23 mouse cellular contexts compared by ENCODE assay signal in genomic region chr5:125727436-125727835, GRCm38 (mm10).
DNase-seq lines count a peak whose midpoint lies in the region; ATAC-seq and TF ChIP-seq lines count a peak whose summit lies in the region.
"Had no signal": no experiment of that assay in that cellular context is flagged by ENCODE, and none has a peak within 500 bp of the region (broad histone marks: within the 10 kb centered on the region; RNA-seq: fewer than 3 reads in every experiment).

No protein-coding gene starts in this region.

- H3K9me3 ChIP-seq in forebrain, postnatal 0 days (ENCODE audit: low read length) = no peaks in the 10 kb centered on the region
- H3K9me3 ChIP-seq in forebrain, embryonic 15.5 days = no peaks in the 10 kb centered on the region
- H3K9me3 ChIP-seq in midbrain, postnatal 0 days (ENCODE audit: low read length) = no peaks in the 10 kb centered on the region
- no peaks in the 10 kb centered on the region for H3K9me3 ChIP-seq in midbrain, embryonic 11.5 days (ENCODE audit: control insufficient read depth, low read length)
- H3K9me3 ChIP-seq: embryonic facial prominence, embryonic 15.5 days; hindbrain, embryonic 15.5 days had no signal

- no peak for DNase-seq in forebrain, postnatal 0 days
- DNase-seq in midbrain, postnatal 0 days (ENCODE audit: low spot score) = no peak
- DNase-seq in midbrain, embryonic 11.5 days (ENCODE audit: low spot score, missing footprints) = no peak
- no peak for DNase-seq in brain, embryonic 14.5 days (ENCODE audit: low read depth)
- DNase-seq in testis, postnatal 14 days (ENCODE audit: low spot score) = peak; percentile 34
- no peak for DNase-seq in frontal cortex, postnatal 25 days (ENCODE audit: low spot score in 2 of 2)
- no peak for DNase-seq in c-Kit-positive CD71-positive TER-119-positive erythroid progenitor cells, embryonic 14.5 days (ENCODE audit: low spot score)
- DNase-seq: adrenal gland, postnatal 10 days; B cell, adult 2 months; cerebellum, adult 18-20 months; cerebellum, adult 9-11 months; cerebellum, postnatal 36 days; embryo, embryonic 11 days; gastrocnemius, adult 2 months; gastrocnemius, postnatal 25 days had no signal

- H3K4me2 ChIP-seq in forebrain, postnatal 0 days (ENCODE audit: low read depth) = no peak overlapping the region
- no peak overlapping the region for H3K4me2 ChIP-seq in forebrain, embryonic 15.5 days (replicated peaks)
- H3K4me2 ChIP-seq in midbrain, postnatal 0 days (ENCODE audit: low read depth, low read length, poor library complexity, severe bottlenecking) = no peak overlapping the region
- H3K4me2 ChIP-seq in midbrain, embryonic 11.5 days = no peak overlapping the region
- H3K4me2 ChIP-seq: embryonic facial prominence, embryonic 15.5 days; heart, embryonic 12.5 days; hindbrain, embryonic 15.5 days had no signal

- ATAC-seq in forebrain, postnatal 0 days = no peak
- ATAC-seq in forebrain, embryonic 15.5 days (replicated peaks) = no peak
- no peak for ATAC-seq in midbrain, postnatal 0 days (ENCODE audit: low FRiP score)
- no peak for ATAC-seq in midbrain, embryonic 11.5 days (ENCODE audit: low FRiP score)
- ATAC-seq: CD4-positive, CD25-positive, alpha-beta regulatory T cell, adult 4 months; forebrain, embryonic 16.5 days; inflammation-experienced regulatory T-cells, adult 6 months had no signal

- H3K4me1 ChIP-seq in forebrain, postnatal 0 days (ENCODE audit: insufficient read depth) = no peaks in the 10 kb centered on the region
- H3K4me1 ChIP-seq in forebrain, embryonic 15.5 days = no peaks in the 10 kb centered on the region
- H3K4me1 ChIP-seq in midbrain, postnatal 0 days (ENCODE audit: insufficient read depth, low read length) = no peaks in the 10 kb centered on the region
- no peaks in the 10 kb centered on the region for H3K4me1 ChIP-seq in midbrain, embryonic 11.5 days (ENCODE audit: control insufficient read depth, insufficient read depth, low read length)
- H3K4me1 ChIP-seq: embryonic facial prominence, embryonic 15.5 days; heart, embryonic 12.5 days; hindbrain, embryonic 10.5 days; hindbrain, embryonic 15.5 days had no signal

- H3K9ac ChIP-seq in forebrain, postnatal 0 days = no peak overlapping the region
- no peak overlapping the region for H3K9ac ChIP-seq in forebrain, embryonic 15.5 days (replicated peaks)
- no peak overlapping the region for H3K9ac ChIP-seq in midbrain, postnatal 0 days (replicated peaks; ENCODE audit: low read length, poor library complexity, severe bottlenecking)
- H3K9ac ChIP-seq in midbrain, embryonic 11.5 days (ENCODE audit: low read length) = no peak overlapping the region
- H3K9ac ChIP-seq: embryonic facial prominence, embryonic 15.5 days; heart, embryonic 12.5 days; hindbrain, embryonic 15.5 days had no signal

- no peaks in the 10 kb centered on the region for H3K36me3 ChIP-seq in forebrain, postnatal 0 days (ENCODE audit: insufficient read depth)
- H3K36me3 ChIP-seq in forebrain, embryonic 15.5 days = 0 out of 2 replicates have a peak, but pooled peaks cover 3% of the 10 kb centered on the region
- no peaks in the 10 kb centered on the region for H3K36me3 ChIP-seq in midbrain, postnatal 0 days (ENCODE audit: insufficient read depth, low read length)
- H3K36me3 ChIP-seq in midbrain, embryonic 11.5 days (ENCODE audit: control insufficient read depth, insufficient read depth, low read length) = no peaks in the 10 kb centered on the region
- H3K36me3 ChIP-seq: embryonic facial prominence, embryonic 15.5 days; heart, embryonic 12.5 days; hindbrain, embryonic 10.5 days; hindbrain, embryonic 15.5 days had no signal

- no peak overlapping the region for H3K4me3 ChIP-seq in forebrain, postnatal 0 days (ENCODE audit: low read depth, low read length)
- H3K4me3 ChIP-seq in forebrain, embryonic 15.5 days = no peak overlapping the region
- H3K4me3 ChIP-seq in midbrain, postnatal 0 days (ENCODE audit: low read depth, low read length) = no peak overlapping the region
- H3K4me3 ChIP-seq in midbrain, embryonic 11.5 days (ENCODE audit: low read depth, low read length) = no peak overlapping the region
- H3K4me3 ChIP-seq: embryonic facial prominence, embryonic 15.5 days; gastrocnemius, adult 2 months; heart, embryonic 12.5 days; hindbrain, embryonic 10.5 days; hindbrain, embryonic 15.5 days had no signal

- H3K27ac ChIP-seq in forebrain, postnatal 0 days (ENCODE audit: low read depth, low read length) = no peak overlapping the region
- no peak overlapping the region for H3K27ac ChIP-seq in forebrain, embryonic 15.5 days (replicated peaks)
- no peak overlapping the region for H3K27ac ChIP-seq in midbrain, postnatal 0 days (ENCODE audit: low read depth, low read length)
- no peak overlapping the region for H3K27ac ChIP-seq in midbrain, embryonic 11.5 days (ENCODE audit: low read depth, low read length)
- H3K27ac ChIP-seq: embryonic facial prominence, embryonic 15.5 days; gastrocnemius, adult 2 months; hindbrain, embryonic 10.5 days; hindbrain, embryonic 15.5 days had no signal

- no peaks in the 10 kb centered on the region for H3K27me3 ChIP-seq in forebrain, postnatal 0 days (ENCODE audit: insufficient read depth, low read length)
- H3K27me3 ChIP-seq in forebrain, embryonic 15.5 days = no peaks in the 10 kb centered on the region
- H3K27me3 ChIP-seq in midbrain, postnatal 0 days (ENCODE audit: insufficient read depth, low read length) = no peaks in the 10 kb centered on the region
- H3K27me3 ChIP-seq in midbrain, embryonic 11.5 days (ENCODE audit: control insufficient read depth, insufficient read depth, low read length) = no peaks in the 10 kb centered on the region
- H3K27me3 ChIP-seq: embryonic facial prominence, embryonic 15.5 days; heart, embryonic 12.5 days; hindbrain, embryonic 15.5 days had no signal

- 87% methylated on average over 5 of the region's 5 CpGs for WGBS in forebrain, postnatal 0 days
- WGBS in forebrain, embryonic 15.5 days = 85% methylated on average over 5 of the region's 5 CpGs
- WGBS in midbrain, postnatal 0 days = 85% methylated on average over 5 of the region's 5 CpGs
- 83% methylated on average over 5 of the region's 5 CpGs for whole genome bisulfite sequencing in midbrain, embryonic 11.5 days

- TF ChIP-seq CTCF in forebrain, postnatal 0 days (IDR thresholded peaks at IDR 0.05; ENCODE audit: low read depth) = 0 out of 2 replicates have a peak, but pooled peaks have one; percentile 4
- peak; percentile 24; the same call in 1 of the 2 replicates for TF ChIP-seq CTCF in midbrain, postnatal 0 days (IDR thresholded peaks at IDR 0.05)
- TF ChIP-seq CTCF in brain, embryonic 14.5 days (IDR thresholded peaks at IDR 0.05; ENCODE audit: borderline replicate concordance, extremely low read depth, insufficient read depth, insufficient read length) = peak; percentile 26; the same call in 1 of the 2 replicates

- TF ChIP-seq POLR2A in brain, embryonic 14.5 days (IDR thresholded peaks at IDR 0.05; ENCODE audit: borderline replicate concordance, extremely low read depth, insufficient read depth, insufficient read length, poor library complexity, severe bottlenecking) = no peak
